Mouse (Mus musculus): Measurements from ENCODE around the gene Rab3d. TPM values are rescaled to one million over a fixed set of nuclear protein-coding genes. Genes with fewer than 3 reads are reported as not detected.

The Rab3d gene
- polyA plus RNA-seq, 1 experiment = 40.3 TPM

DNA sequence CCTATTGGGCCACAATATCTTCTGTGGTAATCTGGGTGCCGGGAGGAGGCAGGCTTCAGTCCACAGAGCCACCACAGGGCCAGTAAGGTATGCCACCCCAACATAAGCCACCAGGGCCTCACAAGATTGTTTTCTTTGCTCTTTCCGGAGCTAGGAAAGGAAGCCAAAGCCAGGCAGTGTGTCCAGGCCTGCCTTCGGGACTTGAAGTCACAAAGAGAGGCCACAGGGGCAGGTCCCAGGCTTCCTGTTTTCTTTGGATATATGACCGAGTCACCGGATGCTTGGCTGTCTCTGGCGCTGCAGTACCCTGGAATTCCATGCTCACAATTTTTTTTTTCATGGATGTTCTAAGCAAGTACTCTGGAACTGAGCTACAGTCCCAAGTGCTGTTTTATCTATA lies 59.9 kb downstream of the Rab3d start:
- no peak for TF ChIP-seq CTCF (IDR thresholded peaks at IDR 0.05; ENCODE audit: borderline replicate concordance, control insufficient read depth, extremely low read depth, insufficient read depth, low read length, poor library complexity)
- TF ChIP-seq POLR2A (IDR thresholded peaks at IDR 0.05; ENCODE audit: control insufficient read depth, extremely low read depth, insufficient read depth, low read length, poor library complexity) = no peak
- 93% methylated on average over 6 of the region's 6 CpGs for WGBS
- H3K27me3 ChIP-seq (ENCODE audit: control insufficient read depth, insufficient read depth, low read length) = no peaks in the 10 kb centered on the region
- no peak for DNase-seq
- no peaks in the 10 kb centered on the region for H3K4me1 ChIP-seq (replicated peaks; ENCODE audit: control insufficient read depth, insufficient read depth, low read length)
- no peak overlapping the region for H3K27ac ChIP-seq (ENCODE audit: control insufficient read depth, insufficient read depth, low read length)
- no peak overlapping the region for H3K4me3 ChIP-seq (ENCODE audit: control insufficient read depth, insufficient read depth, low read length)
- no peaks in the 10 kb centered on the region for H3K36me3 ChIP-seq (ENCODE audit: control insufficient read depth, insufficient read depth, low read length)

DNA sequence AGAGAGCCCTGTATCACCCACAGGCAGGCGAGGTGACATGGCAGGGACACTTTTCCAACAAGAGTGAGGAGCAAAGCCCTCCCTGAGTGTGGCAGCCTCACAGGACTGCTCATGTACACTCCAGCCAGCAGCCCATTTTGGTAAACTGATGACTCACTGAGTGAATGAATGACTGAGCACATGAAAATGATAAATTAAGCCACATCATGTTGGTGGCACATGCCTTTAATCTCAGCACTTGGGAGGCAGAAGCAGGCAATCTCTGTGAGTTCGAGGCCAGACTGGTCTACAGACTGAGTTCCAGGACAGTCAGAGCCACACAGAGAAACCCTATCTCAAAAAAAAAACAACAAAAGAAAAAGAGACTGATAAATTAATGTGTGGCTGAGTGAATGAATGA lies 60.5 kb downstream of the Rab3d start:
- WGBS = 86% methylated on average over 2 of the region's 2 CpGs
- peaks cover 4% of the 10 kb centered on the region for H3K4me1 ChIP-seq (replicated peaks; ENCODE audit: control insufficient read depth, insufficient read depth, low read length)
- TF ChIP-seq CTCF (IDR thresholded peaks at IDR 0.05; ENCODE audit: borderline replicate concordance, control insufficient read depth, extremely low read depth, insufficient read depth, low read length, poor library complexity) (no peak), POLR2A (IDR thresholded peaks at IDR 0.05; ENCODE audit: control insufficient read depth, extremely low read depth, insufficient read depth, low read length, poor library complexity) (no peak)
- DNase-seq = no peak
- no peak overlapping the region for H3K4me3 ChIP-seq (ENCODE audit: control insufficient read depth, insufficient read depth, low read length)
- H3K27ac ChIP-seq (ENCODE audit: control insufficient read depth, insufficient read depth, low read length) = no peak overlapping the region
- H3K36me3 ChIP-seq (ENCODE audit: control insufficient read depth, insufficient read depth, low read length) = no peaks in the 10 kb centered on the region
- H3K27me3 ChIP-seq (ENCODE audit: control insufficient read depth, insufficient read depth, low read length) = no peaks in the 10 kb centered on the region

Other genes with a start within 250 kb of the Rab3d start
- 23.9 and 30.5 TPM in 2 replicates for gene Ldlr, start 194.7 kb downstream of the Rab3d start, polyA plus RNA-seq (2012; rRNA removed)
- gene Spc24, start 157.9 kb downstream of the Rab3d start, polyA plus RNA-seq (2012; rRNA removed) = 59.0 and 75.8 TPM in 2 replicates
- 9.1 and 12.6 TPM in 2 replicates for gene Kank2, start 119.4 kb downstream of the Rab3d start, polyA plus RNA-seq (2012; rRNA removed)
- gene Angptl8, start 82.7 kb downstream of the Rab3d start, polyA plus RNA-seq (2012; rRNA removed) = 4.7 and 6.5 TPM in 2 replicates
- gene Dock6, start 65.6 kb downstream of the Rab3d start, polyA plus RNA-seq (2012; rRNA removed) = 27.7 and 30.8 TPM in 2 replicates
- gene Ccdc159, start 9.3 kb upstream of the Rab3d start, polyA plus RNA-seq (2012; rRNA removed) = 1.3 and 1.9 TPM in 2 replicates
- 40.0 and 47.7 TPM in 2 replicates for gene Tmem205, start 9.4 kb upstream of the Rab3d start, polyA plus RNA-seq (2012; rRNA removed)
- 3.8 and 5.5 TPM in 2 replicates for gene Plppr2, start 18.8 kb upstream of the Rab3d start, polyA plus RNA-seq (2012; rRNA removed)
- gene Swsap1, start 37.6 kb upstream of the Rab3d start, polyA plus RNA-seq (2012; rRNA removed) = 6.7 and 7.6 TPM in 2 replicates
- gene Epor, start 45.3 kb upstream of the Rab3d start, polyA plus RNA-seq (2012; rRNA removed) = 3.8 and 4.9 TPM in 2 replicates
- 7.8 and 9.5 TPM in 2 replicates for gene Rgl3, start 71.3 kb upstream of the Rab3d start, polyA plus RNA-seq (2012; rRNA removed)
- 0.11 and 0.18 TPM in 2 replicates for gene Ccdc151, start 84.4 kb upstream of the Rab3d start, polyA plus RNA-seq (2012; rRNA removed)
- 109 and 119 TPM in 2 replicates for gene Prkcsh, start 84.6 kb upstream of the Rab3d start, polyA plus RNA-seq (2012; rRNA removed)
- gene Elavl3, start 133.8 kb upstream of the Rab3d start, polyA plus RNA-seq (2012; rRNA removed) = 0.35 and 0.43 TPM in 2 replicates
- gene Gm49318, start 153.1 kb upstream of the Rab3d start, polyA plus RNA-seq (2012; rRNA removed) = not detected in 2 replicates
- 52.0 and 52.6 TPM in 2 replicates for gene Zfp653, start 153.2 kb upstream of the Rab3d start, polyA plus RNA-seq (2012; rRNA removed)
- 58.1 and 62.2 TPM in 2 replicates for gene Ecsit, start 167.2 kb upstream of the Rab3d start, polyA plus RNA-seq (2012; rRNA removed)
- gene Cnn1, start 181.0 kb upstream of the Rab3d start, polyA plus RNA-seq (2012; rRNA removed) = 4.3 and 5.0 TPM in 2 replicates
- 187 and 205 TPM in 2 replicates for gene Elof1, start 199.0 kb upstream of the Rab3d start, polyA plus RNA-seq (2012; rRNA removed)
- 248 and 304 TPM in 2 replicates for gene Acp5, start 217.5 kb upstream of the Rab3d start, polyA plus RNA-seq (2012; rRNA removed)
- gene Pigyl, start 238.7 kb upstream of the Rab3d start, polyA plus RNA-seq (2012; rRNA removed) = 64.7 and 83.0 TPM in 2 replicates